Mouse (Mus musculus) kidney, adult 2 months (tissue): Measurements from ENCODE around the gene Mylk.

Source experiments
- CTCF ChIP-seq: fragments of 200-500 bp; conservative IDR thresholded peaks from 2 replicates; pipeline ENCODE4 v1.5.1; 2011; ENCODE audit warnings: low read depth, mild to moderate bottlenecking, control low read depth, low read length, moderate library complexity, mixed read lengths; ENCODE audit not compliant: insufficient read depth, insufficient read length
- POLR2A ChIP-seq: fragments of 200-500 bp; IDR thresholded peaks from one replicate; pipeline ENCODE4 v1.6.1; 2011; ENCODE audit warnings: low read depth, low read length, control low read depth

- TF ChIP-seq POLR2A (no peak), CTCF (no peak)
These were observed 251.1 kb downstream of the Mylk start for GRCm38 (mm10) chr16:34996133-34996532.
